Mouse (Mus musculus): ENCODE results near the gene Rpl3l. TPM values are rescaled to one million over a fixed set of nuclear protein-coding genes. Genes with fewer than 3 reads are reported as not detected.

Gene Rpl3l
- polyA plus RNA-seq, 1 experiment, result 4.8 TPM

DNA sequence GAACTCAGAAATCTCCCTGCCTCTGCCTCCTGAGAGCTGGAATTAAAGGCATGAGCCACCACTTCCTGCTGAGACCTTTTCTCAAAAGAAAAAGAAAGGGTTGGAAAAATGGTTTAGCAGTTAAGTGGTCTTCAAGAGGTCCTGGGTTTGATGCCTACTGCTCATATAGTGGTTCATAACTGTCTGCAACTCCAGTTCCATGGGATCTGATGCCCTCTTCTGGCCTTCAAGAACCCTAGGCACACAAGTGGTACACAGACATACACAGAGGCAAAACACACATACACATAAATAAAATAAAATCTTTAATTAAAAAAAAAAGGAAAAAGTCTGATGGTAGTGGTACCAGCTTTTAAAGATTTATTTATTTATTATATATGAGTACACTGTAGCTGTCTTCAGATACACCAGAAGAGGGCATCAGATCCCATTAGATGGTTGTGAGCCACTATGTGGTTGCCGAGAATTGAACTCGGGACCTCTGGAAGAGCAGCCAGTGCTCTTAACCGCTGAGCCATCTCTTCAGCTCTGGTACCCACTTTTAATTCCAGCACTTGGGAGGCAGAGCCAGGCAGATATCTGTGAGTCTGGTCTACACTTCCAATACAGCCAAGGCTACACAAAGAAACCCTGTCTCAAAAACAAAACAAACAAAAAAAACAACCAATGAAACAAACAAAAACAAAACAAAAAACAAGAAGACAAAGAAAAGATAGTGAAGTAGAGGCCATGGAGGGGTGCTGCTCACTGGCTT is 1.8 kb upstream of the Rpl3l start:
- H3K27ac ChIP-seq (replicated peaks; ENCODE audit: low read depth, low read length), result no peak overlapping the region
- no peak overlapping the region for H3K4me3 ChIP-seq (ENCODE audit: insufficient read depth, low read depth, low read length)
- no peaks in the 10 kb centered on the region for H3K4me1 ChIP-seq (ENCODE audit: control insufficient read depth, insufficient read depth, insufficient read length, low read length)

DNA sequence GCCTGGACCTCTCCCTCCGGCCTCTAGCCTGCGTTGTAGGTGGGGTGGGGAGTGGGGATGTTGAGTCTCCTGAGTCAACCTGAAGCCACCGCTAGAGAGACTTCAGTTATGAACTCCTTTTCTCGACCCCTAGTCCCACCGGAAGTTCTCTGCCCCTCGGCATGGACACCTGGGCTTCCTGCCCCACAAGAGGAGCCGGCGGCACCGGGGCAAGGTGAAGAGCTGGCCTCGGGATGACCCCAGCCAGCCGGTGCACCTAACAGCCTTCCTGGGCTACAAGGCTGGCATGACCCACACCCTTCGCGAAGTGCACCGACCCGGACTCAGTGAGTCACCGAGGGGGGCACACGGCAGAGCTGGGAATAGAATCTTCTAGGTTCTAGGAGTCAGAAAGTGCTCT is 564 bp downstream of the Rpl3l start:
- Histone ChIP-seq H3K27ac (replicated peaks; ENCODE audit: low read depth, low read length) (no peak overlapping the region), H3K4me3 (ENCODE audit: insufficient read depth, low read depth, low read length) (peak overlapping the region; percentile 1; the same call in 1 of the 2 replicates), H3K4me1 (ENCODE audit: control insufficient read depth, insufficient read depth, insufficient read length, low read length) (no peaks in the 10 kb centered on the region)

DNA sequence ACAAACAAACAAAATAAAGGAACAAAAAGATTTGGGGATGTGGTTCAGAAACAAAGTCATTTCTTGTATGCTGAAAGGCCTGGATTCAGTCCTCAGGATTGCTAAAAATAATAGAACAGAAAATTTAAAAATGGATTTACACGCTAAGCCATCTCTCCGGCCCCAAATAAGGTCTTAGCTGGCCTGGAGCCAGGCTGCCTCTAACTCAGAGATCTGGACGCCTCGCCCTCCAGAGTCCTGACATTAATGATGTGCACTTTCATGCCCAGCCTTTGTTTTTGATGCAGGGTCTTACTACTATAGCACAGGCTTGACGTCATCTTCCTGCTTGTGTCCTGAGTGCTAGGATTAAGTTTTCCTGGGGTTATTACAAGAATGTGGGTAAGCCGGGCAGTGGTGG is 1.4 kb downstream of the Rpl3l start:
- H3K4me1 ChIP-seq (ENCODE audit: control insufficient read depth, insufficient read depth, insufficient read length, low read length), result no peaks in the 10 kb centered on the region
- no peak overlapping the region for H3K4me3 ChIP-seq (ENCODE audit: insufficient read depth, low read depth, low read length)
- H3K27ac ChIP-seq (replicated peaks; ENCODE audit: low read depth, low read length), result no peak overlapping the region

DNA sequence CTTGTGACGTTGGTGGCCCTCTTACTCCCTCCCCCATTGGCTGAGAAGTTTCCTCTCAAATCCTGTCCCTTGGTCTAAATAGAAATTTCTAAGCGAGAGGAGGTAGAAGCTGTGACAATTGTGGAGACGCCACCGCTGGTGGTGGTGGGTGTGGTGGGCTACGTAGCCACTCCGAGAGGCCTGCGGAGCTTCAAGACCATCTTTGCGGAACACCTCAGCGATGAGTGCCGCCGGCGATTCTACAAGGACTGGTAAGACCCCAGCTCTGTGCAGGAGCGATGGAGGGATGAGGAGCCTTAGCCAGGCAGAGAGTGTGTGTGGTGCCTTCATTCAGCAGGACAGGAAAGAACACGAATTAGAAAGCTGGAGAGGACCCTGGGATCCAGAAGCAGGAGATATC is 3.2 kb downstream of the Rpl3l start:
- Histone ChIP-seq H3K4me1 (ENCODE audit: control insufficient read depth, insufficient read depth, insufficient read length, low read length) (no peaks in the 10 kb centered on the region), H3K27ac (replicated peaks; ENCODE audit: low read depth, low read length) (no peak overlapping the region), H3K4me3 (ENCODE audit: insufficient read depth, low read depth, low read length) (no peak overlapping the region)

DNA sequence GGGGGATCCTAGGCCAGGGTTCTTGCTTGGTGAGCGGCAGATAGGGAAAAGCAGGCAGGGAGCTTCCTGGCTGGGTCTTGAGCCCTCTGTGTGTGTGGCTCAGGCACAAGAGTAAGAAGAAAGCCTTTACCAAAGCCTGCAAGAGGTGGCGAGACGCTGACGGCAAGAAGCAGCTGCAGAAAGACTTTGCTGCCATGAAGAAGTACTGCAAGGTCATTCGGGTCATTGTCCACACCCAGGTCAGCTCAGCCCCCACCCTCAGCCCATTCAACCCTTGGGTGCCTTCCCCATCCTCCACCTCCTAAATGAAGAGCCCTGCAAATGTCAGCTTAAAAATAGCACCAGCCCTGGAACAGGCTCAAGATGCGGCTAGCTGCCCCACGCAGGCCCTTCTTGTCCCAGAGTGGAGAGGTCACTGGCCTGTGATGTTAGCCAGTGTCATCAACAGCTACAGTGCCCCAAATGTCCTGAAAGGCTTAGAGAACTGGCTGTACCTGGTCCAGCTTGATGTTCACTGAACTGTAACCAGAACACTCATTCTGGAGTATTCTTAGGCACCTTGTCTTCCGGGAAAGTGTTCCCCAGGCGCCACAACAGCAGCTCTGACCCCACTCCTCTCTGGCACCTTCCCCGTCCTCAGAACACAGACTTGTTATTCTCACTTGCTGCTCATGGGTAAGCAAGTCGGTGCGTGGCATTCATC is 4.8 kb downstream of the Rpl3l start:
- Histone ChIP-seq H3K4me1 (ENCODE audit: control insufficient read depth, insufficient read depth, insufficient read length, low read length) (peaks cover 4% of the 10 kb centered on the region), H3K4me3 (ENCODE audit: insufficient read depth, low read depth, low read length) (no peak overlapping the region), H3K27ac (replicated peaks; ENCODE audit: low read depth, low read length) (no peak overlapping the region)

DNA sequence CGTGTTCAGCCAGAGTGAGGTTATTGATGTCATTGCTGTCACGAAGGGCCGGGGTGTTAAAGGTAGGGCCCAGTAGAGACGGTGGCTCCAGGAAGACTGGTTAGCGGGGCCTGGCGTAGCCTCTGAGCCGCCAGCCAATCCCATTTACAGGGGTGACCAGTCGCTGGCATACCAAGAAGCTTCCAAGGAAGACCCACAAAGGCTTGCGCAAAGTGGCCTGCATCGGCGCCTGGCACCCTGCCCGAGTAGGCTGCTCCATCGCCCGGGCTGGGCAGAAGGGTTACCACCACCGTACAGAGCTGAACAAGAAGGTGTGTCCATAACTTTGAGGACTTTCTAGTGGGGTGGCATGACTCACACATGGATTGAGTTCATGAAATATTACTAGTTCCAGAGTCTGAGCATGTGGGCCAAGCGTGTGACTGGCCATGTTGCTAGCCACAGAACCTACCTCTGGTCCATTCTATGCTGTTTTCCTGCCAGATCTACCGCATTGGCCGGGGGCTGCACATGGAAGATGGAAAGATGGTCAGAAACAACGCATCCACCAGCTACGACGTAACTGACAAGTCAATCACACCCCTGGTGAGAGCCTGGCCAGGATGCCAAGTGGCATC is 5.9 kb downstream of the Rpl3l start:
- H3K27ac ChIP-seq (replicated peaks; ENCODE audit: low read depth, low read length), result no peak overlapping the region
- no peak overlapping the region for H3K4me3 ChIP-seq (ENCODE audit: insufficient read depth, low read depth, low read length)
- H3K4me1 ChIP-seq (ENCODE audit: control insufficient read depth, insufficient read depth, insufficient read length, low read length), result peaks cover 10% of the 10 kb centered on the region

DNA sequence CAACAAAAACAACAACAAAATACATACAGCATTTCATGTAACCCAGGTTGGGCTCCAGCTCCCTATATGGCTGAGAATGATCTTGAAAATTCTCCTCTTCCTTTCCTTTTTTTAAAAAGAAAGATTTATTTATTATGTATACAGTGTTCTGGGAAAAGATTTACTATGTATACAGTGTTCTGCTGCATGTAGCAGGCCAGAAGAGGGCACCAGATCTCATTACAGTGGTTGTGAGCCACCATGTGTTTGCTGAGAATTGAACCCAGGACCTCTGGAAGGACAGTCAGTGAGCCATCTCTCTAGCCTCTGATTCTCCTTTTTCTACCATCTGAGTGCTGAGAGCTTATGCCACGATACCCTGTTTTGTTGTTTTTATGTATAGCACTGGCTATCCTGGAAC is 6.9 kb downstream of the Rpl3l start:
- Histone ChIP-seq H3K4me3 (ENCODE audit: insufficient read depth, low read depth, low read length) (no peak overlapping the region), H3K27ac (replicated peaks; ENCODE audit: low read depth, low read length) (no peak overlapping the region), H3K4me1 (ENCODE audit: control insufficient read depth, insufficient read depth, insufficient read length, low read length) (peaks cover 10% of the 10 kb centered on the region)

DNA sequence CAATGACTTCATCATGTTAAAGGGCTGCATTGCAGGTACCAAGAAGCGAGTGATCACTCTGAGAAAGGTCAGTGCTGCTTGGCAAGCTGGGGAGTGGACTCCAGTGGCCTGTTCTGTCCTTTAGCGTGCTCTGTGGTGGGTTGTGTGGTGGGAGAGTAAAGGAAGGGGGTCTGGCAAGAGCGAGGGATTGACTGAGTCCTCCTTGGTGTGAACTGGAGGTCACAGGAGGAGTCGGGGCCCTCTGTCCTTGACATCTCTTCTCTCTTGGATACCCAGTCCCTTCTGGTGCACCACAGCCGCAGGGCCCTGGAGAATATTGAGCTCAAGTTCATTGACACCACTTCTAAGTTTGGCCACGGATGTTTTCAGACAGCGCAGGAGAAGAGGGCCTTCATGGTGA is 7.8 kb downstream of the Rpl3l start:
- no peak overlapping the region for H3K27ac ChIP-seq (replicated peaks; ENCODE audit: low read depth, low read length)
- no peak overlapping the region for H3K4me3 ChIP-seq (ENCODE audit: insufficient read depth, low read depth, low read length)
- H3K4me1 ChIP-seq (ENCODE audit: control insufficient read depth, insufficient read depth, insufficient read length, low read length), result peaks cover 10% of the 10 kb centered on the region

DNA sequence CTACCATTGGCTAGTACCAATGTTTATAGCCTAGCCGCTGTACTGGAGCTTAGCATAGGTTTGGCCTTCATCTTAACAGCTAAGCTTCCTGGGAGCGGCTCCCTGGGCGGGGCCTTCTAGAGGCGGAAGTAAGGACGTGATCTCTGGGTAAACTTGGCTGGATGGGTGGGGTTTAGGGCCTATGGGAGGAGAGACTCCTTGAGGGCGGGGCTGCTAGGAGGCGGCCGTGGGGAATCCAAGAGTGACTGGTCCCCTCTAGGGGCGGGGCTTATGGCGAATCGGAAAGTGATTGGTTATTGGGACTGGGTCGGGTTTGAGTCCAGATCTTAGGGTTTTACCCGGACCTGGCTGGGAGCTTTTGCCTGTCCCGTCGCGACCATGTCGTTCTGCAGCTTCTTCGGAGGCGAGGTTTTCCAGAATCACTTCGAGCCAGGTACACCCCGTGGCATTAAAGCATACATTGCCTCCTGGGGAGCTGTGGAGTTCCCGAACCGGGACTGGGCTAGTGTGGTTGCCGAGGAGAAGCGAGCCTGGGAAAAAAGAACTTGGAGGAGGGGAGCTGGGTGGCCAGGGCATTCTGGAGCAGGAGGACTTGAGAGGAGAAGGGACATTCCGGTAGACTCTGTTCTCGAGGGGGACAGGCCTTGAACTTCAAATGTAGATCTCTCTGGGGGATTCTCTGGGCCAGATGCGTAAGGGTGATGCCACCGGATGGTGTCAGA is 8.9 kb downstream of the Rpl3l start, which contains the start of gene Msrb1:
Gene Msrb1 (plus strand): TSS at position 313 of the 722 bp plus-strand sequence.
- Histone ChIP-seq H3K4me1 (ENCODE audit: control insufficient read depth, insufficient read depth, insufficient read length, low read length) (peaks cover 10% of the 10 kb centered on the region), H3K27ac (replicated peaks; ENCODE audit: low read depth, low read length) (peak within 1 kb of the TSS; percentile 69), H3K4me3 (ENCODE audit: insufficient read depth, low read depth, low read length) (peak within 1 kb of the TSS; percentile 81)

DNA sequence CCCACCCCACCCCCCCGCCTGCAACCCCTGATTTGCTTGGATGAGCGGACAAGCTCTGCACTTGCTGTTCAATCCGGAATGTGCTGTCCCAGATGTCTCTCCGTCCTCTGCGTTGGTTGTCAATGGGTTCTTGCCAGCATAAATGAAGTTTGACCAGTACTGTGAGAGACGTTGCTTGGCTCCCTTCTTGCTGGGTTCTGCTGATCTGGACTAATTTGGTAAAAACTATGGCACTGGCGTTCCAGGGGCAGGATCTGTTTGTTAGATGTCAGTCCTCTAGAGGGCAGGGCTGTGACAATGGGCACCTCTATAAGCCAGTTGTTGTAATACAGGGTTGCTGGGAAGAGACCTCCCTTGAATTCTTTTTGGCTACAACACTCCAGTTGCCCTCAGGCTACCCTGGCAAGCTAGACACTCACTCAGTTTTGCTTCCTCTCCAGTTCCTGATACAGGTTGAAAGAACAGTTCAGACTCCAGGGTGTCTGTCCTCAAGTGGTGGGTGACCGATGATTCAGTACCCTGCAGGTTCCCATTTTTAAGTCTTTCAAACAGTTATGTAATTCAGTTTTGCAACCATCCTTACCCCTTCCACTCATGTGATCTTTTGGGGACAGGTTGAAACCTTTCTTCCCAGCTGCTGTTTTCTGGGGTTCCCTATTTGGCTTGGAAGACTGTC is 9.7 kb downstream of the Rpl3l start:
- Histone ChIP-seq H3K27ac (replicated peaks; ENCODE audit: low read depth, low read length) (no peak overlapping the region), H3K4me3 (ENCODE audit: insufficient read depth, low read depth, low read length) (peak overlapping the region; percentile 81), H3K4me1 (ENCODE audit: control insufficient read depth, insufficient read depth, insufficient read length, low read length) (peaks cover 10% of the 10 kb centered on the region)

DNA sequence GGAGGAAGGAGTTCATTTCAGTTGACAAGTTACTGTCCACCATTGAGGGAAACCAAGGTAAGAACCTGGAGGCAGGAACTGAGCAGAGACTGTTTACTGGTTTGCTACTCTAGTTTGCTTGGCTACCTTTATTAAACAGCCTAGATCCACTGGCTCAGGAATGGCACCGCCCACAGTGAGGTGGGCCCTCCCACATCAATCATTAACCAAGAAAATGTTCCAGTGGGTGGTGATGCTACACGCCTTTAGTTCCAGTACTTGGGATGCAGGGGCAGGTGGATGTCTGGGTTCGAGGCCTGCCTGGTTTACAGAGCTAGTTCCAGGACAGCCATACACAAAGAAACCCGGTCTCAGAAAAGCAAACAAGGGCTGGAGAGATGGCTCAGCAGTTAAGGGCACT is 10.6 kb downstream of the Rpl3l start:
- H3K27ac ChIP-seq (replicated peaks; ENCODE audit: low read depth, low read length), result no peak overlapping the region
- H3K4me1 ChIP-seq (ENCODE audit: control insufficient read depth, insufficient read depth, insufficient read length, low read length), result peaks cover 14% of the 10 kb centered on the region
- H3K4me3 ChIP-seq (ENCODE audit: insufficient read depth, low read depth, low read length), result no peak overlapping the region

DNA sequence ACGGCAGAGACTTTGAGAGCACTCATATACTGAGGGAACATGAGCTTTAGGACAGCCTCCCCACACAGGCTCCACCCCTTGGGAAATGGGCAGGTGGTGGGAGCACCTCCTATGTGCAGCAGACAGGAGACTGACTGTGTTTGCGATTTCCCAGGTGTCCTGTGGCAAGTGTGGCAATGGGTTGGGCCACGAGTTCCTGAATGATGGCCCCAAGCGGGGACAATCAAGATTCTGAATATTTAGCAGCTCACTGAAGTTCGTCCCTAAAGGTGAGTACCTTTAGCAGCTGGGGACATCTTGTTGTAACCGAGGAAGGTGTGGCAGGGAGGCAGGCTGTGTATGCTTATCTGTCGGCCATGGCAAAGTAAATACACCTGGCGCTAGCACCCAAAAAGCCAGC is 12.3 kb downstream of the Rpl3l start:
- Histone ChIP-seq H3K27ac (replicated peaks; ENCODE audit: low read depth, low read length) (no peak overlapping the region), H3K4me3 (ENCODE audit: insufficient read depth, low read depth, low read length) (no peak overlapping the region), H3K4me1 (ENCODE audit: control insufficient read depth, insufficient read depth, insufficient read length, low read length) (peaks cover 14% of the 10 kb centered on the region)

DNA sequence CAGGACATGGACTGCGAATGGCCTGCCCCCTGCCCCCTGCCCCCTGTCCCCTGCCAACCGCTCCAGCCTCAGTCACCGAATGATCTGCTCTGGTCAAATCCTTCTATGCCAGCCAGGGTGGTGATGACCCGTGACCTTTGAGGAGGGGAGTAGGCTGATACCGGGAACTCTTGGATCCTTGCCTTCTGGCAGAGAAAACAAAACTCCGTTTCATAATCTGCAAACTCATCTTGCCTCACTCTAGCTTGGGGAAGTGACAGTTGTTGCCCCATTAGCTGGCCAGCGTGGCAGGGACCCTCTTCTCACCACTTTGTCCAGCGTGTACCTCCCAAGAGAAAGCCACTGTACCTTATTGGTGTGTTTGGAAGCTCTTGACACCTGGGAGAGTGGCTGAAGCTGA is 14.7 kb downstream of the Rpl3l start:
- peaks cover 12% of the 10 kb centered on the region for H3K4me1 ChIP-seq (ENCODE audit: control insufficient read depth, insufficient read depth, insufficient read length, low read length)
- H3K27ac ChIP-seq (replicated peaks; ENCODE audit: low read depth, low read length), result no peak overlapping the region
- H3K4me3 ChIP-seq (ENCODE audit: insufficient read depth, low read depth, low read length), result no peak overlapping the region

DNA sequence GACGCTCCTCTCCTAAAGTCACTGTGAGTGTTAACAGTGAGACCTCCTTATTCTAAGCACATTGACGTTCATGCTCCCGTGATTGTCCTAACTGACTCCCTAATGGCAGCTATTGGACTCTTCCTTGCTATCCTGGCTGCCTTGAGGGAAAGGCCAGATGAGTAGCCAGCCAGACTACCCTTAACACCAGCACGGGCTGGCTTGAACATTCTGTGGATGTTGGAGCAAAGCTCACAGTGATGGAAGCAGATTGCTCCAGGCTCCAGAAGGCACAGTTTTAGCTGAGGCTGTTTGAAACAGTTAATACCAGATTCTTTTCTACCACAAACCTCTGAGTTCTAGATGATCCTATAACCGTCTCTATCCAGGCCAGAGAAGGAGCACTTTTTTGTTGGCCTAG is 16.3 kb downstream of the Rpl3l start:
- no peak overlapping the region for H3K4me3 ChIP-seq (ENCODE audit: insufficient read depth, low read depth, low read length)
- no peak overlapping the region for H3K27ac ChIP-seq (replicated peaks; ENCODE audit: low read depth, low read length)
- H3K4me1 ChIP-seq (ENCODE audit: control insufficient read depth, insufficient read depth, insufficient read length, low read length), result peaks cover 4% of the 10 kb centered on the region

DNA sequence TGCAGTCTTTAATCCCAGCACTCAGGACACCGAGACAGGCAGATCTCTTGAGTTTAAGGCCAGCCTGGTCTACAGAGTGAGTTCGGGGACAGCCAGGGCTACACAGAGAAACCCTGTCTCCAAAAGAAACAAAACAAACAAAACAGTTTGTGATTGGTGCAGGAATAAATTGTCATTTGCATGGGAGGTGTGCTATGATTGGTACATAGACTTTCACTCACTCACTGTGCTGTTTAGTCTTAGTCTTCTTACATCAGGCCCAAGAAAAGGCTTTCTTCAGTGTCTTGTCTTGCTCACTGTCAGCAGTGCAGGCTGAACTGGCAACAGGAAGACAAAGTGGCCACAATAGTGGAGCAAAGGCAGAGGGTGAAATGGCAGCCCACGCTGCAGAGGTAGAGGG is 16.8 kb downstream of the Rpl3l start:
- Histone ChIP-seq H3K27ac (replicated peaks; ENCODE audit: low read depth, low read length) (no peak overlapping the region), H3K4me3 (ENCODE audit: insufficient read depth, low read depth, low read length) (no peak overlapping the region), H3K4me1 (ENCODE audit: control insufficient read depth, insufficient read depth, insufficient read length, low read length) (peaks cover 4% of the 10 kb centered on the region)

Data from brown adipose tissue, adult 24 weeks (tissue).